Mouse (Mus musculus): ENCODE measurements around the gene Paf1. TPM values are rescaled to one million over a fixed set of nuclear protein-coding genes. Genes with fewer than 3 reads are reported as not detected.
"Not testable (repeated sequence)": the region's sequence is repeated elsewhere in the genome, so short reads cannot be mapped to it uniquely, and the experiment has no call there.

Paf1 gene
- polyA plus RNA-seq, 1 experiment from 2014 or later = 84.6 TPM

- no peak for ATAC-seq (ENCODE audit: low FRiP score)
These were observed 11.5 kb upstream of the Paf1 start for GRCm38 (mm10) chr7:28381017-28381790.

GRCm38 (mm10) chr7:28381938-28382337, 10.8 kb upstream of the Paf1 start:
- peaks cover 49% of the 10 kb centered on the region for H3K4me1 ChIP-seq
- peaks cover 17% of the 10 kb centered on the region for H3K36me3 ChIP-seq (replicated peaks)
- H3K9ac ChIP-seq = peak overlapping the region; percentile 59
- no peak for ATAC-seq (ENCODE audit: low FRiP score)
- whole genome bisulfite sequencing = 4% methylated on average over 18 of the region's 20 CpGs
- peaks cover 13% of the 10 kb centered on the region for H3K27me3 ChIP-seq
- H3K4me2 ChIP-seq = peak overlapping the region; percentile 54
- H3K27ac ChIP-seq = peak overlapping the region; percentile 83
- no peaks in the 10 kb centered on the region for H3K9me3 ChIP-seq
- H3K4me3 ChIP-seq (replicated peaks) = peak overlapping the region; percentile 27

More at GRCm38 (mm10) chr7:28381017-28381790, 11.5 kb upstream of the Paf1 start:
- Histone ChIP-seq H3K27ac (peak overlapping the region; percentile 83), H3K36me3 (replicated peaks) (peaks cover 14% of the 10 kb centered on the region), H3K9me3 (no peaks in the 10 kb centered on the region), H3K4me2 (peak overlapping the region; percentile 54), H3K4me3 (replicated peaks) (peak overlapping the region; percentile 27), H3K27me3 (peaks cover 13% of the 10 kb centered on the region), H3K9ac (peak overlapping the region; percentile 59), H3K4me1 (peaks cover 53% of the 10 kb centered on the region)
- WGBS = 5% methylated on average over 30 of the region's 30 CpGs

- Histone ChIP-seq H3K4me3 (replicated peaks) (peak overlapping the region; percentile 27), H3K4me1 (peaks cover 44% of the 10 kb centered on the region), H3K36me3 (replicated peaks) (peaks cover 18% of the 10 kb centered on the region), H3K27me3 (peaks cover 8% of the 10 kb centered on the region), H3K27ac (peak overlapping the region; percentile 83), H3K9ac (peak overlapping the region; percentile 59; the same call in 1 of the 2 replicates), H3K9me3 (no peaks in the 10 kb centered on the region), H3K4me2 (peak overlapping the region; percentile 54)
- ATAC-seq (ENCODE audit: low FRiP score) = no peak
- 72% methylated on average over 10 of the region's 12 CpGs for WGBS
These were observed 10.3 kb upstream of the Paf1 start for GRCm38 (mm10) chr7:28382347-28382951.

GRCm38 (mm10) chr7:28382981-28383396, 9.8 kb upstream of the Paf1 start:
- peaks cover 22% of the 10 kb centered on the region for H3K36me3 ChIP-seq (replicated peaks)
- H3K4me2 ChIP-seq = no peak overlapping the region
- peak overlapping the region; percentile 59 for H3K27ac ChIP-seq
- no peak for ATAC-seq (ENCODE audit: low FRiP score)
- peaks cover 3% of the 10 kb centered on the region for H3K27me3 ChIP-seq
- peaks cover 40% of the 10 kb centered on the region for H3K4me1 ChIP-seq
- H3K9me3 ChIP-seq = no peaks in the 10 kb centered on the region
- no peak overlapping the region for H3K9ac ChIP-seq
- no peak overlapping the region for H3K4me3 ChIP-seq (replicated peaks)
- WGBS = 81% methylated on average over 11 of the region's 11 CpGs

- Histone ChIP-seq H3K4me1 (peaks cover 33% of the 10 kb centered on the region), H3K4me2 (no peak overlapping the region), H3K9me3 (no peaks in the 10 kb centered on the region), H3K4me3 (replicated peaks) (no peak overlapping the region), H3K27me3 (no peaks in the 10 kb centered on the region; the same call in 1 of the 2 replicates), H3K9ac (no peak overlapping the region), H3K27ac (no peak overlapping the region), H3K36me3 (replicated peaks) (peaks cover 28% of the 10 kb centered on the region)
- ATAC-seq (ENCODE audit: low FRiP score) = no peak
- WGBS = 83% methylated on average over 4 of the region's 4 CpGs
These were observed 9.1 kb upstream of the Paf1 start for GRCm38 (mm10) chr7:28383606-28384005.

- no peak overlapping the region for H3K4me2 ChIP-seq
- ATAC-seq (ENCODE audit: low FRiP score) = no peak
- H3K4me1 ChIP-seq = peaks cover 28% of the 10 kb centered on the region
- H3K27ac ChIP-seq = no peak overlapping the region
- no peaks in the 10 kb centered on the region for H3K9me3 ChIP-seq
- 81% methylated on average over 6 of the region's 6 CpGs for WGBS
- H3K36me3 ChIP-seq (replicated peaks) = peaks cover 34% of the 10 kb centered on the region
- H3K9ac ChIP-seq = no peak overlapping the region
- no peaks in the 10 kb centered on the region; the same call in 1 of the 2 replicates for H3K27me3 ChIP-seq
- no peak overlapping the region for H3K4me3 ChIP-seq (replicated peaks)
These were observed 8.6 kb upstream of the Paf1 start for GRCm38 (mm10) chr7:28384162-28384561.

- no peaks in the 10 kb centered on the region; the same call in 1 of the 2 replicates for H3K27me3 ChIP-seq
- no peak overlapping the region for H3K4me3 ChIP-seq (replicated peaks)
- H3K9me3 ChIP-seq = no peaks in the 10 kb centered on the region
- no peak for ATAC-seq (ENCODE audit: low FRiP score)
- 89% methylated on average over 9 of the region's 9 CpGs for WGBS
- H3K27ac ChIP-seq = no peak overlapping the region
- H3K36me3 ChIP-seq (replicated peaks) = peaks cover 44% of the 10 kb centered on the region
- no peak overlapping the region for H3K4me2 ChIP-seq
- H3K9ac ChIP-seq = no peak overlapping the region
- peaks cover 23% of the 10 kb centered on the region for H3K4me1 ChIP-seq
These were observed 7.6 kb upstream of the Paf1 start for GRCm38 (mm10) chr7:28385196-28385595.

- Histone ChIP-seq H3K27me3 (no peaks in the 10 kb centered on the region; the same call in 1 of the 2 replicates), H3K27ac (no peak overlapping the region), H3K4me2 (no peak overlapping the region), H3K4me3 (replicated peaks) (no peak overlapping the region), H3K4me1 (peaks cover 21% of the 10 kb centered on the region), H3K9me3 (no peaks in the 10 kb centered on the region), H3K36me3 (replicated peaks) (peaks cover 50% of the 10 kb centered on the region), H3K9ac (no peak overlapping the region)
- 87% methylated on average over 7 of the region's 7 CpGs for WGBS
- ATAC-seq (ENCODE audit: low FRiP score) = no peak
These were observed 6.7 kb upstream of the Paf1 start for GRCm38 (mm10) chr7:28386007-28386406.

- WGBS = 29% methylated on average over 4 of the region's 4 CpGs
- Histone ChIP-seq H3K4me1 (peaks cover 21% of the 10 kb centered on the region), H3K9ac (no peak overlapping the region), H3K27ac (no peak overlapping the region), H3K27me3 (no peaks in the 10 kb centered on the region; the same call in 1 of the 2 replicates), H3K4me2 (no peak overlapping the region), H3K4me3 (replicated peaks) (no peak overlapping the region; the same call in 1 of the 2 replicates), H3K36me3 (replicated peaks) (peaks cover 50% of the 10 kb centered on the region), H3K9me3 (no peaks in the 10 kb centered on the region)
- peak; percentile 71 for ATAC-seq (ENCODE audit: low FRiP score)
These were observed 6.3 kb upstream of the Paf1 start for GRCm38 (mm10) chr7:28386462-28386861.

GRCm38 (mm10) chr7:28386877-28387276, 5.9 kb upstream of the Paf1 start:
- not testable (repeated sequence) for H3K27me3 ChIP-seq; H3K9me3 ChIP-seq; H3K27ac ChIP-seq; H3K9ac ChIP-seq; ATAC-seq (ENCODE audit: low FRiP score); H3K4me2 ChIP-seq; H3K4me3 ChIP-seq (replicated peaks)
- H3K4me1 ChIP-seq = peaks cover 21% of the 10 kb centered on the region
- 76% methylated on average over 6 of the region's 6 CpGs for WGBS
- H3K36me3 ChIP-seq (replicated peaks) = peaks cover 50% of the 10 kb centered on the region

- H3K9ac ChIP-seq; H3K4me3 ChIP-seq (replicated peaks); H3K9me3 ChIP-seq; H3K27ac ChIP-seq; ATAC-seq (ENCODE audit: low FRiP score); H3K27me3 ChIP-seq; H3K4me2 ChIP-seq: not testable (repeated sequence)
- Histone ChIP-seq H3K4me1 (peaks cover 17% of the 10 kb centered on the region), H3K36me3 (replicated peaks) (peaks cover 50% of the 10 kb centered on the region)
- WGBS = 87% methylated on average over 7 of the region's 7 CpGs
These were observed 5.4 kb upstream of the Paf1 start for GRCm38 (mm10) chr7:28387384-28387783.

GRCm38 (mm10) chr7:28390331-28390730, 2.4 kb upstream of the Paf1 start:
- Histone ChIP-seq H3K36me3 (replicated peaks) (peaks cover 56% of the 10 kb centered on the region), H3K9me3 (no peaks in the 10 kb centered on the region), H3K9ac (no peak overlapping the region), H3K4me2 (no peak overlapping the region), H3K27ac (no peak overlapping the region), H3K4me3 (replicated peaks) (no peak overlapping the region), H3K27me3 (no peaks in the 10 kb centered on the region), H3K4me1 (peaks cover 22% of the 10 kb centered on the region)
- WGBS = 94% methylated on average over 3 of the region's 3 CpGs
- no peak for ATAC-seq (ENCODE audit: low FRiP score)
